Mouse (Mus musculus): Measurements from ENCODE around the gene Agap1.
A peak's percentile ranks its signal among the peaks of the same experiment; 100 is the strongest.

The Agap1 gene

GRCm38 (mm10) chr1:89621014-89621791, 166.6 kb downstream of the Agap1 start:
- DNase-seq, result no peak

DNA sequence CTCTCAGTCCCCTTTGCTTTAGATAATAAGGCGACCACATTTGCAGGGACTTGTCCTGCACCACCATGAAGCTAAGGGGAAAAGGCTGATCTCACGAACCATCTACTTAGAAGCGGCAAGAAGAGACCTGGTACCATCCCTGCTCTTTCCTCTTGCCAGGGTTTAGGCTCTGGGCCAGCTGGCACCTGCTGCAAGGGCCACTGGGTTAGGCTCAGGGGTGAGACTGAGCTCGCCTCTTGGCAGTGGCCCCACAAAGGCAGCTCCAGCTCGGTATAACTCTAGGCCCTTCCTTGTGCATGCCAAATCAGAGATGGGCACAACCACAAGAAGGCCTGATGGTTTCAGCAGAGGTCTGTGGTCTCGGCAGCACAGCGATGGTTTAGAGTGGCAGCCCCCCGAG, 167.3 kb downstream of the Agap1 start:
- DNase-seq, result peak; percentile 83 to 89

GRCm38 (mm10) chr1:89622801-89623200, 168.2 kb downstream of the Agap1 start:
- DNase-seq, result peak; percentile 61 to 71

DNA sequence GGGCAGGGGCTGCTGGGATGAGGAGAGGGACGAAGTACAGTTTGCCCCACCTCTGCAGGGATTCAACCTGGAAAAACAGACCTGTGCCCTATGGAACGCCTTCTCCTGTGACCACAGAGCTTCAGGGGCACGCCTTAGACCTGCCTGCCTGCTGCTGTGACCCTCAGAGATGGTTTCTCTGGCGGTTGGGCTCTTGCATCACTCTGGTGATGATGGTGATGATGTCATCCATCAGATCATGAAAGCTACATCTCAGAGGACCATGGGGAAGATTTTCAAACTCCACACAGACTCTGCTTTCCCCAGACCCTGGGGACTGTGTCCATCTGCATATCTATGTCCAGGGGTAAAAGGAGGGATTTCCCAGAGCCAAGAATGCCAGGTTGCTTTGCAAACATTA, 170.7 kb downstream of the Agap1 start:
- no peak for DNase-seq

DNA sequence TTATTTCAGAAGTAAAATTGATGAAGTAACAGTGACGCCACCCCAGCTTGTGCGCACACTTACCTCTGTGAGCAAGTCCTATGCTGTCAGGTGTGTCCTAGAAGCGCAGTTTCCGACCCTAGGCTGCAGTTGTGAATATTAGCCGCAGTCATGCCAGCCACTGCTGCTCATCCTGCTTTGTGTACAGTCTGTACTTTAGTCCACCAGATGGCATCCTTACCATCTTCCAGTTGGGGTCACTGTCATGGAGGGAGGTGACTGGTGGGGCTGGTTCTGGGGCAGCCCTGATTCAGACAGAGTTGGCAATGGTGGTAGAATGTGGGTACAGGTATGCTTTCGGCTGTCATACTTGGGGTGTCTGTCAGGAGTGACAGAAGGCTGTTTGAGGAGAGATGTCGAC, 171.4 kb downstream of the Agap1 start:
- no peak for DNase-seq

DNA sequence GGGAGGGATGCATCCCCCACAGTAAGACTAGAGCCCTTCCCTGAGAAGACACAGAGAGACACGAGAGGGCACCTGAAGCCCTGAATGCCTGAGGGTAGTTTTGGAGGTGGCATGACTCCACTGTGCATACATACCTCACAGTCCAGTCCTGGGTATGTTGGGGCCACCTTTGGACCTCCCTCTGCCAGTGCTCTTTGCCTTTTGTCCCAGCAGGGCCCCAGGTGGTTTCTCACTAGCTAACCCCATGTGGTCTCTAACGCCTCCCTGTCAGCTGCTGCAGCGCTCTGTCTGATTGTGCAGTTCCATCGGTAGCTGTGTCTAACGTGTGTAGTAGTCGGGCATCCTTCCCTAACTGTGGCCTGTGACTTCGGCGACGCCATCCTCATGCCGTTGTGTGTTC, 172.3 kb downstream of the Agap1 start:
- DNase-seq, result no peak

DNA sequence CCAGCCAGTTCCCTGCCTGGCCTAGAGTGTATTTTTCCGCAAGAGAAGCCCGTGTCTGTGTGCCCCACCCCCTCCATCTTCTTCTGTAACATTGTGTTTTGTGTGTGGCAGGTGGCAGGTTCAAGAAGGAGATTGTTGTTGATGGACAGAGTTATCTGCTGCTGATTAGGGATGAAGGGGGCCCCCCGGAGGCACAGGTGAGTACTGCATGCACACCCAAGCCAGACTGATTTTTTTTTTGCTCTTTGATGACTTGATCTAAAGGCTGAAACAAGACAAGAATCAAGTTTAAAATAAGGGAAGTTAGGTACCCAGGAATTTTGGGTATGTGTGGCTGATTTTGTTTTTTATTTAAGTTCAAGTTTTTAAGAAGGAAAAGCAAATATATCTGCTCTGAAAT, 173.0 kb downstream of the Agap1 start:
- DNase-seq, result peak; percentile 83 to 86

GRCm38 (mm10) chr1:89630836-89631235, 176.2 kb downstream of the Agap1 start:
- DNase-seq, result no peak

DNA sequence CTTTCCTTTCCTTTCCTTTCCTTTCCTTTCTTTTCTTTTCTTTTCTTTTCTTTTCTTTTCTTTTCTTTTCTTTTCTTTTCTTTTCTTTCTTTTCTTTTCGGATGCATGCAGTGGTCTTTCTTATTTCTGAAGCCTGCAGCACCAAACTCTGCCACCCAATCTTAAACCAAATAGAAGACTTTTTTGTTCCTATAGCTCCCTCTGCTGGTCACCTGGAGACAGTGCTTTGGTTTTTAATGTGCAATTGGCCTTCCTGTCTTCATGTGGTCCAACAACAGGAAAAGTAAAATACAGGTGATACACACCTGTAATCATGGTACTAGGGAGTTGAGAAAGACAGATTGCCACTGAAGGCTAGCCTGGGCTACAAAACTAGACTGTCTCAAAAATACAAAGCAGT, 177.1 kb downstream of the Agap1 start:
- peak in 1 of 2 experiments; percentile 60 for DNase-seq

DNA sequence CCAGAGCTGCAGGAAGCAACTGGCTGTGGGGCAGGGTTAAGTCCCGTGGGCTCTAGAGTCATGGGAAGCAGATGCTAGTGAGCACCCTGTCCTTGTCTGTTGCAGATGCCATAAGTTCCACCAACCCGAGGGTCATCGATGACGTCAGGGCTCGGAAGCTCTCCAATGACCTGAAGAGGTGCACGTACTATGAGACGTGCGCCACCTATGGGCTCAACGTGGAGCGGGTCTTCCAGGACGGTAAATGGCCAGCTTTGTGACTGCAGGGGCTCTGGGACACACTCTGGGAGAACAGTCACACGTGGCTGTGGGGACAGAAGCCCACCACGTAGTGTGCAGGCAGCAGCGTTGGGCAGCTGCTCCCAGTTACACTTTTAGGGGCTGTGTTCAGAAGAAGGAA, 179.4 kb downstream of the Agap1 start:
- peak in 1 of 2 experiments; percentile 42 for DNase-seq

- no peak for DNase-seq
These were observed 180.5 kb downstream of the Agap1 start for GRCm38 (mm10) chr1:89635131-89635530.

- DNase-seq, result no peak
These were observed 183.1 kb downstream of the Agap1 start for GRCm38 (mm10) chr1:89637670-89638069.

GRCm38 (mm10) chr1:89643445-89644100, 189.0 kb downstream of the Agap1 start:
- peak; percentile 57 to 76 for DNase-seq

DNA sequence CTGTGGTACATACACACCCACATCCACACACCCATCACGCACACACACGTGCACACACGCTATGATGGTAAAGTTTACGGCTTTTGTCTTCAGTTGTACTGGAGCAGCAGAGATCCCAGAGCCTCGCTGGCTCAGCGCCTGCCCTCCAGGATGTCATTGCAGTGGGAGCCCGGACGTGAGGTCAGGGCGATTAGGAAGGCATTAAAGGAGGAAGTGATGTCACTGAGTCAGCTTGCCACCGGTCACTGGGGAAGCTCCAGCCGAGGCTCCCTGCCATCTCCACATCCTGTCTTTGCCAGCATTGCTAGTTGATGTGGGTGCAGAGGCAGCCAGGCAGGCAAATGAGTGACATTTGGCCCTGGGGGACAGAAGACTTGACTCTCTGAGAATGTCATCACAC, 189.5 kb downstream of the Agap1 start:
- peak in 1 of 2 experiments; percentile 41 for DNase-seq

- DNase-seq, result peak; percentile 73 to 83
These were observed 191.9 kb downstream of the Agap1 start for GRCm38 (mm10) chr1:89646326-89647018.

GRCm38 (mm10) chr1:89647505-89647904, 192.9 kb downstream of the Agap1 start:
- no peak for DNase-seq

GRCm38 (mm10) chr1:89650557-89650956, 196.0 kb downstream of the Agap1 start:
- DNase-seq, result no peak

DNA sequence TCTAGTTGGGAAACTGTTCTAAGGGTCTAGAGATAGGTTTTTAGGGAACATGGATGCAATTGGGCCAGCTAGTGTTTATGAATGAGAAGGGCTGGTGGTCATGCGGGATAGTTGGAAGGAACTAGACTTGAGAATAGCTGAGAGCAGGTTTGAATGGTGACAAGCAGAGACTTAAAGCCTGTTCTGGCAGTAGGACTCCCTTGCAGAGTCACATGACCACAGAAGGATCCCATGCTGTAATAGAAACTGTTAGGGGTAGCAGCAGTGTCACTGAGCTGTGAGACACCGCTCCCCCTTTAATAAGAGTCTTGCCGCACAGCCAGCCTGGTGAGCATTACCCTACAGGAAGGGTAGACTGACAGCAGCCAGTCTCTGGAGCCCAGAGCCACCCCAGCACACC, 201.6 kb downstream of the Agap1 start:
- DNase-seq, result no peak

DNA sequence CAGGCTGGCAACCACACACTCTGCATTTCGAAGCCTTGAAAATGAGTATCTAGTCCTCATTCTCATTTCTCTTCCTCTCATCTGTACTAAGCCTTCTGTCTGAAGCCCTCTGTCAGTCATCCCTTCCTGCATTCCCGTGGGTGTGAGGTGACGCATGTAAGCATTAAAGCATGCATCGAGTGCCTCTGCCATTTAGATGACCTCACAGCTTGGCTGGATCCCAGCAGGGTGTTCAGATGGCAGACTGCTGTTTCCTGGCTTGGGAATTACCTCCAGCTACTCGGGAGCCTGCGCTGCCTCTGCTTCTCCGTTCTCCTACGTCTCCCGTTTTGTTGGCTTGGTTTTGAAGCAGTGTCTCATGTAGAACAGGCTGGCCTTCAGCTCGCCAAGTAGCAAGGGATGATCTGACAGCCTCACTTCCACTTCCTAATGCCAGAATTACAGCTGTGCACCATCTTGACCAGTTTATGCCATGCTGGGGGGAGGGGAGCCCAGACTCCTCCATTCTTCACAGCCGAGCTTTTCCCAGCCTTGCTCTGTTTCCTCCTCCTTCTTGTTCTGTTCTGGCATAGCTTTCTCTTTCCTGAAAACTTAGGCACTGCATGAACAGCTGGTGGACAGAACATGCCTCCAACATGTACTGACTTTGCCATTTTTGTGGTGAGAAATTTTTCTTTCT, 202.2 kb downstream of the Agap1 start:
- peak; percentile 54 to 70 for DNase-seq

GRCm38 (mm10) chr1:89660804-89661203, 206.2 kb downstream of the Agap1 start:
- DNase-seq, result no peak

GRCm38 (mm10) chr1:89666154-89666553, 211.5 kb downstream of the Agap1 start:
- DNase-seq, result no peak

GRCm38 (mm10) chr1:89667387-89667786, 212.8 kb downstream of the Agap1 start:
- no peak for DNase-seq

GRCm38 (mm10) chr1:89668635-89669034, 214.0 kb downstream of the Agap1 start:
- DNase-seq, result peak; percentile 75 to 86

Measured in cerebellum, postnatal 25 days (tissue).